Mouse (Mus musculus) erythroblast, adult 5-6 weeks (primary cell): ENCODE results near the gene Hnrnpf. TPM values are rescaled to one million over a fixed set of nuclear protein-coding genes. Genes with fewer than 3 reads are reported as not detected.

Source experiments
- ATAC-seq: replicated peaks from 2 replicates; pipeline ENCODE4 v1.8.0; 2016; ENCODE audit warnings: moderate number of reproducible peaks, mild to moderate bottlenecking, moderate TSS enrichment, inconsistent platforms; ENCODE audit not compliant: poor library complexity, low FRiP score, severe bottlenecking
- total RNA-seq, 2 experiments: library from RNA; stranded (forward) in 1 of 2; stranded (reverse) in 1 of 2; fragments of 150-400 nt in 1 of 2; fragments of 200-764, 138-1000 nt in 1 of 2; gene quantifications; 2 replicates each; pipeline versions ENCODE4 v1.2.3 to v1.2.4; 2015 to 2017; ENCODE audit warnings: low replicate concordance in 2 of 2

Gene Hnrnpf
- total RNA-seq, 2 experiments from 2014 or later = 187 to 279 TPM

DNA sequence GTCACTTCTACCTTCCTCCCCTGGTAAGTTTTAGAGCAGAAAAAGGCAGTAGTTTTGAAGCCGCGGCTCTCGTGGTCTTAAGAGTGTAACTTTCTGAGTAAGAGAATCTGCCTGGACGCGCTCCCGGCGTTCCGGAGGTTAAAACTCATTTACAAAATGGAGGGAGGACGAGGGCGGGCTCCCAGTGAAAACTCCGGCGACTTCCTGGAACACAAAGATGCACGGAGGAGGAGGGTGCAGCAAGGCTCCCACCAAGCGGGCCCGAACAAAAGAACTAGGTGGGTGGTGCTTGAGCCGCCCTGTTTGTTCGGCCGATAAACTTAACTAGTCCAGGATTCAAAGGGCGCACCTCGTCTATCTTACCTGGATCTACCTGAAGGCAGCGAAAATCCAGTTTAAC lies 17.5 kb downstream of the Hnrnpf start:
- ATAC-seq = peak; percentile 38; the same call in 1 of the 2 replicates

- no peak for ATAC-seq
These were observed 17.9 kb downstream of the Hnrnpf start for GRCm38 (mm10) chr6:117918043-117918442.

GRCm38 (mm10) chr6:117920659-117921640 lies 20.8 kb downstream of the Hnrnpf start:
- ATAC-seq = peak; percentile 74

DNA sequence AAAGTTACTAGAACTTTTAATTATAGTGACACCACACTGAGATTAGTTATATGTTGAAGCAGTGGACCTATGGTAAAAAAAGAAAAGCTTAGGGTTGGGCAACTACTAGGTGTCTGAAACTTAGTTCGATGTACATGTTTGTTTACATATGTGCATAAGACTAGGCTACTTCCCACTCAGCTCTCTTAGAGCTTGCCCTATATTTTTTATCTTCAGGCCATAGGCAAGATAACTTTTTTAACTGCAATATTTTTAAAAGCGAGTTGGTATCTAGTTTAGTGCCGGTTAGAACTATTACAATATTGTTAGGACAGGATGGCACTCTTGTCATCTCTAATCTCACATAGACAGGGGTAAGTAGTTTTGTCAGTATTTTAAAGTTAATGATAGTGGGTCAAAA lies 21.9 kb downstream of the Hnrnpf start:
- ATAC-seq = no peak

DNA sequence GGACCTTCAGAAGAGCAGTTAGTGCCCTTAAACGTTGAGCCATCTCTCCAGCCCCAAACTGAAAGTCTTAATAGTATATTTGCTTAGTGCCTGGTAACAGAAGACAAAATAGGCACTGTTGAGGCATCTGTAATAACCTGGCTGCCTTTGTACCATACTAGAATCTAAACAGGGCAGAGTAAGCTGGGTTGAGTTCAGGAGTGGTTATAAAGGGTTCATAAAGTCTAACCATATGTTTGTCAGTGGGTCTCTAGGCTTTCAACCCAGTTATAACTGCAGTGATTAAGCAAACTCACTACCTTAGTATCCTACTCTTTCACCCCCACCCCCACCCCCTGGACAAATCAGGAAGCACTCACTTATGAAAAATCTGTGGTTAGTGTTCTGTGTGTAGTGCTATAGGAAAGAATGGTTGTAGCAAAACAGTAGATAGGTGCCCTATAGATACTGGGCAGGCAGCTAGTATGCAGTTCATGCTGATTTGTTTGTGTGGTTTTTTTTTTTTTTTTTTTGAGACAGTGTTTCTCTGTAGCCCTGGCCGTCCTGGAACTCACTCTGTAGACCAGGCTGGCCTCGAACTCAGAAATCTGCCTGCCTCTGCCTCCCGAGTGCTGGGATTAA lies 26.9 kb downstream of the Hnrnpf start:
- ATAC-seq = no peak

DNA sequence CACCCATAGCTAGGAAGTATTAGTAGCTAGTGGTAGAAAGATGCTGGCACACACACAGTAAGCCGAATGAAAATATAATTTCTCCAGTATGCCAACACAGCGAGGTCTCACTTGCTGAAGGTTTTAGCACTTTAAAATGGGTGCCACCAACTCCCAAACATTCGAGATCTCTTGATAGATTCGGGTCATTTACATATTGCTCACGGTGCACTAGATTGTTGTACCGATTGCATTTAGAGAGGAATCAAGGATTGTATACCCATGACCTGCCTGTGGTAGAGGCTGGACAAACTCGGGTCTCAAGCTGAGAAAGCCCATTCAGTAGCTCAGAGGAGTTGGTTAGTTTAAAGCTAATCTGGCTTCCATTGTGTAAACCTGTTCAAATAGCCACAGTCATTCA lies 27.8 kb downstream of the Hnrnpf start:
- no peak for ATAC-seq

DNA sequence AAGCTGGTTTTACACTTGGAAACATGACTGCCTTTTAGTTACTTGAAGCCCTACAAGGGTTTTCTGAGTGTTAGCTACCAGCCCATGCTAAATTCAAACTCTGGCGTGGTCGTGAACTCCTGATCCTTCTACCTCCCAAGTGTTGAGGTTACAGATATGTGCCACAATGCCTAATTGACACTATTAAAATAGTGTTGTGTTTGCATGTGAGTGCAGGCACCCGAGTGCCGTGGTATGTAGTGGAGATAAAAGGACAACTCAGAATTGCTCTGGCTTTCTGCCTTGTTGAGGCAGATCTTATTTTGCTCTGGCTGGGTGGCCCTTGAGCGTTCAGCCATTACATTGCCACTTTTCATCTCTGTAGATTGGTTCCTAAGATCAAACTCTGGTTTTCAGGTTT lies 28.6 kb downstream of the Hnrnpf start:
- ATAC-seq = no peak

- ATAC-seq = no peak
These were observed 30.0 kb downstream of the Hnrnpf start for GRCm38 (mm10) chr6:117929945-117930655.

- ATAC-seq = peak; percentile 62; the same call in 1 of the 2 replicates
These were observed 32.4 kb downstream of the Hnrnpf start for GRCm38 (mm10) chr6:117932325-117933051.

GRCm38 (mm10) chr6:117934301-117934700 lies 34.2 kb downstream of the Hnrnpf start:
- ATAC-seq = no peak

GRCm38 (mm10) chr6:117935681-117936612 lies 35.8 kb downstream of the Hnrnpf start:
- no peak for ATAC-seq

- 0 out of 2 replicates have a peak, but pooled peaks have one; percentile 34 for ATAC-seq
These were observed 37.3 kb downstream of the Hnrnpf start, which contains the start of gene Fxyd4 for GRCm38 (mm10) chr6:117937222-117937932. Fxyd4 (minus strand) TSS chr6:117937692.

DNA sequence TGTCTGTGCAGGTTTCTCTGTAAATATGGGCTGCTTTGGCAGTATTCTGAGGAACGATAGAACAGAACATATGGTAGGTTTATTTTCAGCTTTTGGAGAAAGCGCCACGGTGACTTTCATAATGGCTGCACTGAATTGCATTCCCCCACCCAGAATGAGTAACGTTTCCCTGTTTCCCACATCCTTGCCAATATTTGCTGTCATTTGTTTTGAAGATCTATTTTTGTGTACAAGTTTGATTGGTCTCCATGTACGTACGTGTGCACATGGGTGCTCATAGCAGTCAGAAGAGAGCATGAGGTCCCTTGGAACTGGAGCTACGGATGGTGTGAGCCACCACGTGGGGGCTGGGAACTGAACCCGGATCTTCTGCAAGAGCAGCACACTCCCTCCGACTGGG lies 38.8 kb downstream of the Hnrnpf start:
- ATAC-seq = no peak

DNA sequence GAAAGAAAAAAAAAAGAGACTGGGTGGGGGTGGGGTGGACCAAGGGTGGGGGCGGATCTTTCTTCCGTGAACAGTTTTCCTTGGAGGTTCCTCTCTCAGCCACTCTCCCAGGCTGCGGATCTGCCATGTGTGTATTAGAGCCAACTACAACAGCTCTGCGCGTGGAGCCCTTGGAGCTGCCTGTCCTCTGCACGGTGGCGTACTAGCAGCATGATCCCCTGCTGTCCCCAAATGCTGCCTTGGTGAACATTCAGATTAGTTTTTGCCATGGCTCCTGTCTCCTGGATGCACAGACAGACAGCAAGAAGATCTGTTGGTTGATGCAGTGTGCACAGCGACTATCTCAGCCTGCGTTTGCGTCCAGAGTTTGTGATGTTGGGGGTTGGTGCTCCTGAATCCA lies 42.6 kb downstream of the Hnrnpf start:
- no peak for ATAC-seq

- no peak for ATAC-seq
These were observed 43.8 kb downstream of the Hnrnpf start for GRCm38 (mm10) chr6:117943899-117944298.

GRCm38 (mm10) chr6:117952330-117952729 lies 52.2 kb downstream of the Hnrnpf start:
- peak; percentile 66; the same call in 1 of the 2 replicates for ATAC-seq

- ATAC-seq = no peak
These were observed 56.0 kb downstream of the Hnrnpf start for GRCm38 (mm10) chr6:117956161-117956560.
